Mouse (Mus musculus) ES-CJ7 (cell line): ENCODE measurements around the gene Ror1.

Experiments used
- DNase-seq: peaks from one replicate; pipeline ENCODE4 v3.0.0; 2011; ENCODE audit warnings: low read depth, low spot score

The Ror1 gene

GRCm38 (mm10) chr4:100311775-100312537 lies 216.4 kb downstream of the Ror1 start:
- no peak for DNase-seq

GRCm38 (mm10) chr4:100315066-100315465 lies 219.5 kb downstream of the Ror1 start:
- no peak for DNase-seq

- no peak for DNase-seq
Observed at GRCm38 (mm10) chr4:100321758-100322157, 226.2 kb downstream of the Ror1 start.

GRCm38 (mm10) chr4:100324719-100325515 lies 229.3 kb downstream of the Ror1 start:
- DNase-seq = no peak

GRCm38 (mm10) chr4:100328361-100328970 lies 232.9 kb downstream of the Ror1 start:
- DNase-seq = no peak

GRCm38 (mm10) chr4:100335168-100335567 lies 239.6 kb downstream of the Ror1 start:
- no peak for DNase-seq

- no peak for DNase-seq
Observed at GRCm38 (mm10) chr4:100347791-100348190, 252.2 kb downstream of the Ror1 start.

GRCm38 (mm10) chr4:100350106-100350795 lies 254.7 kb downstream of the Ror1 start:
- DNase-seq = no peak

GRCm38 (mm10) chr4:100351797-100352290 lies 256.3 kb downstream of the Ror1 start:
- no peak for DNase-seq

- DNase-seq = no peak
Observed at GRCm38 (mm10) chr4:100355566-100355965, 260.0 kb downstream of the Ror1 start.

GRCm38 (mm10) chr4:100357881-100358589 lies 262.4 kb downstream of the Ror1 start:
- DNase-seq = no peak

GRCm38 (mm10) chr4:100363666-100364065 lies 268.1 kb downstream of the Ror1 start:
- DNase-seq = no peak

GRCm38 (mm10) chr4:100368691-100369090 lies 273.1 kb downstream of the Ror1 start:
- DNase-seq = no peak

- no peak for DNase-seq
Observed at GRCm38 (mm10) chr4:100369541-100370174, 274.1 kb downstream of the Ror1 start.

GRCm38 (mm10) chr4:100372806-100373205 lies 277.2 kb downstream of the Ror1 start:
- DNase-seq = no peak

- no peak for DNase-seq
Observed at GRCm38 (mm10) chr4:100373780-100374179, 278.2 kb downstream of the Ror1 start.

- DNase-seq = no peak
Observed at GRCm38 (mm10) chr4:100375286-100375685, 279.7 kb downstream of the Ror1 start.

GRCm38 (mm10) chr4:100376163-100376562 lies 280.6 kb downstream of the Ror1 start:
- no peak for DNase-seq

- no peak for DNase-seq
Observed at GRCm38 (mm10) chr4:100377231-100377630, 281.6 kb downstream of the Ror1 start.

GRCm38 (mm10) chr4:100377996-100378395 lies 282.4 kb downstream of the Ror1 start:
- no peak for DNase-seq
